Mouse (Mus musculus) CH12.LX (cell line): ENCODE measurements around the gene A830031A19Rik. TPM values are rescaled to one million over a fixed set of nuclear protein-coding genes. Genes with fewer than 3 reads are reported as not detected.

Experiments used
- DNase-seq: peaks from one replicate; pipeline ENCODE4 v3.0.0-alpha.2; 2013; ENCODE audit errors: extremely low read depth
- H3K27ac ChIP-seq: 2 replicates; pipeline ENCODE4 v1.5.1; 2012; ENCODE audit warnings: low read depth, mild to moderate bottlenecking, control low read depth, moderate library complexity; ENCODE audit not compliant: insufficient read depth
- H3K27me3 ChIP-seq: replicated peaks from 2 replicates; pipeline ENCODE3; 2012; ENCODE audit warnings: inconsistent platforms
- H3K36me3 ChIP-seq, 2 experiments: replicated peaks in 1 of 2; 2 replicates each; pipeline versions ENCODE3 to v1.6.1; 2012; ENCODE audit warnings: inconsistent platforms in 1 of 2, low read length in 1 of 2, mild to moderate bottlenecking in 1 of 2, mixed read lengths in 1 of 2, moderate library complexity in 1 of 2; ENCODE audit not compliant: control insufficient read depth in 1 of 2, insufficient read depth in 1 of 2
- H3K4me1 ChIP-seq, 2 experiments: 2 replicates each; pipeline ENCODE4 v1.6.1; 2012; ENCODE audit warnings: inconsistent platforms in 1 of 2, moderate library complexity in 1 of 2; ENCODE audit not compliant: insufficient read depth in 2 of 2, control insufficient read depth in 1 of 2
- H3K4me2 ChIP-seq: 2 replicates; pipeline ENCODE4 v1.6.1; 2012; ENCODE audit warnings: low read depth, mild to moderate bottlenecking, control low read depth; ENCODE audit not compliant: poor library complexity, insufficient read depth, severe bottlenecking
- H3K4me3 ChIP-seq, 3 experiments: fragments of 150-350 bp in 1 of 3; sonication (generic) in 1 of 3; replicated peaks in 1 of 3; 2 replicates each; pipeline versions ENCODE3 to v1.5.1; 2011 to 2012; ENCODE audit warnings: low read depth in 2 of 3, low read length in 2 of 3, mild to moderate bottlenecking in 2 of 3, moderate library complexity in 2 of 3, control low read depth in 1 of 3, improper control_type of control experiment in 1 of 3, inconsistent platforms in 1 of 3, mixed read lengths in 1 of 3; ENCODE audit not compliant: poor library complexity in 1 of 3
- H3K79me2 ChIP-seq: replicated peaks from 2 replicates; pipeline ENCODE4 v1.6.1; 2012; ENCODE audit warnings: mild to moderate bottlenecking, moderate library complexity; ENCODE audit not compliant: control insufficient read depth, poor library complexity, insufficient read depth, severe bottlenecking; ENCODE audit errors: extremely low read depth
- H3K9ac ChIP-seq: 2 replicates; pipeline ENCODE4 v1.6.1; 2012; ENCODE audit warnings: low read depth, mild to moderate bottlenecking, control low read depth, moderate library complexity; ENCODE audit not compliant: insufficient read depth
- H3K9me3 ChIP-seq: replicated peaks from 2 replicates; pipeline ENCODE3; 2012; ENCODE audit warnings: low read length, inconsistent platforms, mixed read lengths
- BHLHE40 ChIP-seq: IDR thresholded peaks from 2 replicates; pipeline ENCODE4 v1.6.1; 2011; ENCODE audit warnings: mild to moderate bottlenecking, low read depth, low read length, improper control_type of control experiment
- CHD1 ChIP-seq: IDR thresholded peaks from 2 replicates; pipeline ENCODE4 v1.6.1; 2012; ENCODE audit warnings: low read depth, low read length, improper control_type of control experiment, inconsistent platforms
- CHD2 ChIP-seq: IDR thresholded peaks from 2 replicates; pipeline ENCODE4 v1.6.1; 2011; ENCODE audit warnings: low read length, improper control_type of control experiment
- CTCF ChIP-seq, 2 experiments: IDR thresholded peaks in 1 of 2; conservative IDR thresholded peaks in 1 of 2; 2 replicates each; pipeline ENCODE4 v1.5.1; 2011 to 2012; ENCODE audit warnings: low read depth in 2 of 2, low read length in 2 of 2, improper control_type of control experiment in 1 of 2, inconsistent platforms in 1 of 2, mild to moderate bottlenecking in 1 of 2, moderate library complexity in 1 of 2
- E2F4 ChIP-seq: IDR thresholded peaks from 2 replicates; pipeline ENCODE4 v1.6.1; 2011; ENCODE audit warnings: low read depth, low read length, improper control_type of control experiment; ENCODE audit not compliant: insufficient replicate concordance
- ELF1 ChIP-seq: IDR thresholded peaks from 2 replicates; pipeline ENCODE4 v1.6.1; 2014; ENCODE audit warnings: low read depth, mild to moderate bottlenecking, inconsistent platforms, low read length, improper control_type of control experiment
- EP300 ChIP-seq: IDR thresholded peaks from 2 replicates; pipeline ENCODE4 v1.6.1; 2011; ENCODE audit warnings: low read length, improper control_type of control experiment
- ETS1 ChIP-seq: conservative IDR thresholded peaks from 2 replicates; pipeline ENCODE4 v1.6.1; 2012; ENCODE audit warnings: low read depth, mild to moderate bottlenecking, inconsistent platforms, low read length, improper control_type of control experiment, moderate library complexity
- GABPA ChIP-seq: IDR thresholded peaks from 2 replicates; pipeline ENCODE4 v1.6.1; 2012; ENCODE audit warnings: low read depth, low read length, improper control_type of control experiment, inconsistent platforms; ENCODE audit not compliant: insufficient replicate concordance
- HCFC1 ChIP-seq: IDR thresholded peaks from 2 replicates; pipeline ENCODE4 v1.6.1; 2012; ENCODE audit warnings: low read depth, mild to moderate bottlenecking, inconsistent platforms, low read length, improper control_type of control experiment
- IRF4 ChIP-seq: IDR thresholded peaks from 2 replicates; pipeline ENCODE4 v1.6.1; 2014; ENCODE audit warnings: low read depth, mild to moderate bottlenecking, inconsistent platforms, low read length, improper control_type of control experiment
- JUN ChIP-seq: IDR thresholded peaks from 2 replicates; pipeline ENCODE4 v1.6.1; 2011; ENCODE audit warnings: low read depth, mild to moderate bottlenecking, low read length, improper control_type of control experiment, moderate library complexity; ENCODE audit not compliant: insufficient read depth
- JUND ChIP-seq: conservative IDR thresholded peaks from 2 replicates; pipeline ENCODE4 v1.6.1; 2011; ENCODE audit warnings: low read depth, low read length, improper control_type of control experiment
- KAT2A ChIP-seq: IDR thresholded peaks from 2 replicates; pipeline ENCODE4 v1.6.1; 2012; ENCODE audit warnings: low read length, improper control_type of control experiment, inconsistent platforms; ENCODE audit not compliant: insufficient replicate concordance
- MAFK ChIP-seq: IDR thresholded peaks from 2 replicates; pipeline ENCODE4 v1.6.1; 2011; ENCODE audit warnings: low read length, improper control_type of control experiment; ENCODE audit not compliant: insufficient replicate concordance
- MAX ChIP-seq: IDR thresholded peaks from 2 replicates; pipeline ENCODE4 v1.6.1; 2011; ENCODE audit warnings: low read length, improper control_type of control experiment
- MAZ ChIP-seq: IDR thresholded peaks from 2 replicates; pipeline ENCODE4 v1.6.1; 2012; ENCODE audit warnings: low read depth, mild to moderate bottlenecking, inconsistent platforms, low read length, improper control_type of control experiment, moderate library complexity
- MEF2A ChIP-seq: IDR thresholded peaks from 2 replicates; pipeline ENCODE4 v1.6.1; 2014; ENCODE audit warnings: low read depth, mild to moderate bottlenecking, inconsistent platforms, low read length, improper control_type of control experiment, borderline replicate concordance
- MXI1 ChIP-seq: IDR thresholded peaks from 2 replicates; pipeline ENCODE4 v1.6.1; 2011; ENCODE audit warnings: mild to moderate bottlenecking, low read depth, low read length, improper control_type of control experiment
- MYC ChIP-seq: IDR thresholded peaks from 2 replicates; pipeline ENCODE4 v1.6.1; 2011; ENCODE audit warnings: low read depth, mild to moderate bottlenecking, improper control_type of control experiment, low read length
- NELFE ChIP-seq: IDR thresholded peaks from 2 replicates; pipeline ENCODE4 v1.6.1; 2011; ENCODE audit warnings: low read depth, low read length, improper control_type of control experiment
- NRF1 ChIP-seq: IDR thresholded peaks from 2 replicates; pipeline ENCODE4 v1.6.1; 2014; ENCODE audit warnings: low read depth, mild to moderate bottlenecking, inconsistent platforms, low read length, improper control_type of control experiment, moderate library complexity
- PAX5 ChIP-seq: IDR thresholded peaks from 2 replicates; pipeline ENCODE4 v1.6.1; 2012; ENCODE audit warnings: low read length, inconsistent platforms, mixed read lengths
- POLR2A ChIP-seq: IDR thresholded peaks from 2 replicates; pipeline ENCODE4 v1.6.1; 2011; ENCODE audit warnings: low read depth, mild to moderate bottlenecking, improper control_type of control experiment, low read length
- POLR2AphosphoS2 ChIP-seq: IDR thresholded peaks from 2 replicates; pipeline ENCODE4 v1.6.1; 2011; ENCODE audit warnings: low read depth, low read length, improper control_type of control experiment
- RAD21 ChIP-seq: IDR thresholded peaks from 2 replicates; pipeline ENCODE4 v1.6.1; 2011; ENCODE audit warnings: low read depth, mild to moderate bottlenecking, low read length, improper control_type of control experiment, moderate library complexity
- RCOR1 ChIP-seq: conservative IDR thresholded peaks from 2 replicates; pipeline ENCODE4 v1.6.1; 2012; ENCODE audit warnings: low read depth, mild to moderate bottlenecking, inconsistent platforms, low read length, improper control_type of control experiment
- SIN3A ChIP-seq: IDR thresholded peaks from 2 replicates; pipeline ENCODE4 v1.6.1; 2012; ENCODE audit warnings: low read length, improper control_type of control experiment, inconsistent platforms
- SMC3 ChIP-seq: IDR thresholded peaks from 2 replicates; pipeline ENCODE4 v1.6.1; 2011; ENCODE audit warnings: low read depth, low read length, improper control_type of control experiment
- TBP ChIP-seq: conservative IDR thresholded peaks from 2 replicates; pipeline ENCODE4 v1.6.1; 2011; ENCODE audit warnings: low read depth, low read length, improper control_type of control experiment
- TCF12 ChIP-seq: IDR thresholded peaks from 2 replicates; pipeline ENCODE4 v1.6.1; 2014; ENCODE audit warnings: low read depth, mild to moderate bottlenecking, inconsistent platforms, low read length, improper control_type of control experiment
- UBTF ChIP-seq: IDR thresholded peaks from 2 replicates; pipeline ENCODE4 v1.6.1; 2012; ENCODE audit warnings: low read depth, mild to moderate bottlenecking, inconsistent platforms, low read length, improper control_type of control experiment, moderate library complexity
- USF1 ChIP-seq: IDR thresholded peaks from 2 replicates; pipeline ENCODE4 v1.6.1; 2014; ENCODE audit warnings: low read depth, mild to moderate bottlenecking, inconsistent platforms, low read length, improper control_type of control experiment
- USF2 ChIP-seq: conservative IDR thresholded peaks from 2 replicates; pipeline ENCODE4 v1.6.1; 2011; ENCODE audit warnings: low read depth, low read length, improper control_type of control experiment
- ZC3H11A ChIP-seq: IDR thresholded peaks from 2 replicates; pipeline ENCODE4 v1.6.1; 2012; ENCODE audit warnings: low read depth, mild to moderate bottlenecking, inconsistent platforms, low read length, improper control_type of control experiment
- ZKSCAN1 ChIP-seq: IDR thresholded peaks from 2 replicates; pipeline ENCODE4 v1.6.1; 2012; ENCODE audit warnings: low read depth, inconsistent platforms, low read length, improper control_type of control experiment, borderline replicate concordance
- ZMIZ1 ChIP-seq: IDR thresholded peaks from 2 replicates; pipeline ENCODE4 v1.6.1; 2012; ENCODE audit warnings: low read depth, mild to moderate bottlenecking, inconsistent platforms, low read length, improper control_type of control experiment
- ZNF384 ChIP-seq: IDR thresholded peaks from 2 replicates; pipeline ENCODE4 v1.6.1; 2012; ENCODE audit warnings: low read depth, low read length, improper control_type of control experiment, inconsistent platforms
- dilution Hi-C: fragments of 300-500 bp; cut with MboI; formaldehyde crosslinking; loops from 2 replicates; pipeline ENCODE4 v1.14.3; 2020; ENCODE audit warnings: low sequenced_read_pairs; ENCODE audit not compliant: extremely low pct_unique_long_range_greater_than_20kb, extremely low pct_ligation_motif_present
- in situ Hi-C: fragments of 300-500 bp; cut with MboI; formaldehyde crosslinking; loops from 3 replicates; pipeline ENCODE4 v1.14.3; 2019; ENCODE audit warnings: low sequenced_read_pairs, low pct_ligation_motif_present, low pct_unique_long_range_greater_than_20kb, mixed read lengths
- polyA plus RNA-seq: library from polyadenylated mRNA; unstranded; fragments of >175 nt; gene quantifications from 2 replicates; pipeline ENCODE4 v1.2.1, GENCODE M21; 2012; ENCODE audit warnings: low read depth; ENCODE audit not compliant: insufficient read length
- total RNA-seq, 2 experiments: library from RNA; depleted of rRNA; stranded (reverse); fragments of 300-350 nt in 1 of 2; fragments of >200 nt in 1 of 2; gene quantifications; 2 replicates each; pipeline ENCODE4 v1.2.3; 2012 to 2014

The A830031A19Rik gene
- total and polyA plus RNA-seq, 3 experiments, result not detected

DNA sequence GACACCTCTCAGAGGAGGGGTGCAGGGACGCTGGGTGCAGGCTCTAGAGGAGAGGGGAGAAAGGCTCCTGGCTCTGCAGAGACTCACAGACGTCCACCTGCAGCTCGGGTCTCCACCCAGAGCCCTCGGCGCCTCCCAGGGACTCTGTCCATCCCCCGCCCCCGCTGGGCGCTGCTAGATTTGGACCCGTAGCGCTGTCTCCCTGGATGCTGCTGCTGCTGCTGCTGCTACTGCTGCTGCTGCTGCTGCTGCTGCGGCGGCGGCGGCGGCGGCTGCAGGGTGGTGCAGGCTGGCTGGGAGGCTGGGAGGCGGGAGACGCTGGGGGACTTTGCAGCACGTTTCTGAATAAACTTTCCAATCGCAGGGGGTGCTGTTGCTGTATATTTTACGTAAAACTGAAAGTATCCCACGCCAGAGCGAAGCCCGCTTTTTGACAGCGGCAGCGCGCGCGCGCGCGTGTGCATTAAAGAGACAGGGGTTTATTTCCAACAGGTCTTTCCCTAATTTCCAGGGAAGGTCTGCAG is 1.3 kb upstream of the A830031A19Rik start:
- no peak for TF ChIP-seq ZMIZ1
- TF ChIP-seq SMC3, result peak; percentile 4; the same call in 1 of the 2 replicates
- no peak for TF ChIP-seq E2F4
- peak; percentile 32; the same call in 1 of the 2 replicates for TF ChIP-seq SIN3A
- TF ChIP-seq BHLHE40, result peak; percentile 89
- TF ChIP-seq MEF2A, result no peak
- no peak for TF ChIP-seq ZC3H11A
- TF ChIP-seq KAT2A, result no peak
- TF ChIP-seq CHD2, result no peak
- no peak for TF ChIP-seq UBTF
- no peak for TF ChIP-seq JUN
- no peak for TF ChIP-seq HCFC1
- no peak for TF ChIP-seq JUND
- no peak for TF ChIP-seq RCOR1
- TF ChIP-seq USF2, result no peak
- peak; percentile 29 for TF ChIP-seq RAD21
- TF ChIP-seq ELF1, result no peak
- no peak for TF ChIP-seq TBP
- no peak for TF ChIP-seq ZKSCAN1
- no peak for TF ChIP-seq POLR2A
- no peak for TF ChIP-seq MAFK
- no peak for TF ChIP-seq POLR2AphosphoS2
- TF ChIP-seq TCF12, result no peak
- no peak; the same call in 1 of the 2 replicates for TF ChIP-seq IRF4
- no peak for TF ChIP-seq CHD1
- TF ChIP-seq ZNF384, result no peak
- no peak for TF ChIP-seq PAX5
- peak; percentile 42; the same call in 1 of the 2 replicates for TF ChIP-seq MAZ
- no peak for TF ChIP-seq NELFE
- TF ChIP-seq MAX, result no peak
- peak; percentile 49 for TF ChIP-seq ETS1
- no peak for TF ChIP-seq MYC
- peak; percentile 54 for TF ChIP-seq MXI1
- no peak for TF ChIP-seq GABPA
- peak in 1 of 2 experiments; percentile 35; a peak in 2 of 4 replicates for TF ChIP-seq CTCF (conservative IDR thresholded peaks at IDR 0.05 in 1 of 2, IDR thresholded peaks at IDR 0.05 in 1 of 2; ENCODE audit: low read depth in 2 of 2, low read length in 2 of 2)
- TF ChIP-seq NRF1, result peak; percentile 49; the same call in 1 of the 2 replicates
- TF ChIP-seq EP300, result no peak
- TF ChIP-seq USF1, result no peak
- Histone ChIP-seq H3K79me2 (no peaks in the 10 kb centered on the region), H3K4me2 (peak overlapping the region; percentile 98), H3K9ac (peak overlapping the region; percentile 34; the same call in 1 of the 2 replicates), H3K4me3 (peak overlapping the region; percentile 51 to 93 (median 76)), H3K36me3 (no peaks in the 10 kb centered on the region), H3K27ac (no peak overlapping the region), H3K9me3 (no peaks in the 10 kb centered on the region), H3K27me3 (no peaks in the 10 kb centered on the region), H3K4me1 (peaks cover 0 to 6% of the 10 kb centered on the region in 2 experiments; a peak in 2 of 4 replicates)
- dilution Hi-C loops (no loop called here), in situ Hi-C loops (no loop called here)
- peak; percentile 86 for DNase-seq
